Mouse (Mus musculus): ENCODE measurements around the gene Son. TPM values are rescaled to one million over a fixed set of nuclear protein-coding genes. Genes with fewer than 3 reads are reported as not detected.

Gene Son
- polyA plus RNA-seq, 1 experiment from 2014 or later = 162 TPM

Other genes starting within 250 kb of the Son start
- gene Il10rb, start 241.3 kb upstream of the Son start, polyA plus RNA-seq (2016; fragmentation: Nextera tagmentation; extraction: Ambion mirVana) = 8.5 and 10.1 TPM in 2 replicates
- 60.7 and 65.4 TPM in 2 replicates for gene Ifnar1, start 162.3 kb upstream of the Son start, polyA plus RNA-seq (2016; fragmentation: Nextera tagmentation; extraction: Ambion mirVana)
- 47.1 and 48.6 TPM in 2 replicates for gene Ifngr2, start 100.4 kb upstream of the Son start, polyA plus RNA-seq (2016; fragmentation: Nextera tagmentation; extraction: Ambion mirVana)
- gene Tmem50b, start 49.7 kb upstream of the Son start, polyA plus RNA-seq (2016; fragmentation: Nextera tagmentation; extraction: Ambion mirVana) = 46.6 and 48.7 TPM in 2 replicates
- gene Dnajc28, start 28.5 kb upstream of the Son start, polyA plus RNA-seq (2016; fragmentation: Nextera tagmentation; extraction: Ambion mirVana) = 4.9 and 6.2 TPM in 2 replicates
- 85.2 and 88.1 TPM in 2 replicates for gene Gart, start 554 bp upstream of the Son start, polyA plus RNA-seq (2016; fragmentation: Nextera tagmentation; extraction: Ambion mirVana)
- gene Donson, start 41.3 kb downstream of the Son start, polyA plus RNA-seq (2016; fragmentation: Nextera tagmentation; extraction: Ambion mirVana) = 28.9 and 31.0 TPM in 2 replicates
- gene Cryzl1, start 81.5 kb downstream of the Son start, polyA plus RNA-seq (2016; fragmentation: Nextera tagmentation; extraction: Ambion mirVana) = 81.1 and 83.4 TPM in 2 replicates
- 79.2 and 83.0 TPM in 2 replicates for gene Itsn1, start 81.8 kb downstream of the Son start, polyA plus RNA-seq (2016; fragmentation: Nextera tagmentation; extraction: Ambion mirVana)